Mouse (Mus musculus): ENCODE data around the gene Wdr47. TPM values are rescaled to one million over a fixed set of nuclear protein-coding genes. Genes with fewer than 3 reads are reported as not detected.

Wdr47 gene
- polyA plus RNA-seq, 1 experiment: 91.4 TPM

- DNase-seq (ENCODE audit: low read depth): no peak
- TF ChIP-seq POLR2A (IDR thresholded peaks at IDR 0.05; ENCODE audit: borderline replicate concordance, extremely low read depth, insufficient read depth, insufficient read length, poor library complexity, severe bottlenecking): no peak
- no peak for TF ChIP-seq CTCF (IDR thresholded peaks at IDR 0.05; ENCODE audit: borderline replicate concordance, extremely low read depth, insufficient read depth, insufficient read length)
These were observed 94.6 kb downstream of the Wdr47 start for GRCm38 (mm10) chr3:108685701-108686100.

- DNase-seq (ENCODE audit: low read depth): peak; percentile 59
- no peak for TF ChIP-seq CTCF (IDR thresholded peaks at IDR 0.05; ENCODE audit: borderline replicate concordance, extremely low read depth, insufficient read depth, insufficient read length)
- no peak for TF ChIP-seq POLR2A (IDR thresholded peaks at IDR 0.05; ENCODE audit: borderline replicate concordance, extremely low read depth, insufficient read depth, insufficient read length, poor library complexity, severe bottlenecking)
These were observed 97.9 kb downstream of the Wdr47 start for GRCm38 (mm10) chr3:108689015-108689441.

DNA sequence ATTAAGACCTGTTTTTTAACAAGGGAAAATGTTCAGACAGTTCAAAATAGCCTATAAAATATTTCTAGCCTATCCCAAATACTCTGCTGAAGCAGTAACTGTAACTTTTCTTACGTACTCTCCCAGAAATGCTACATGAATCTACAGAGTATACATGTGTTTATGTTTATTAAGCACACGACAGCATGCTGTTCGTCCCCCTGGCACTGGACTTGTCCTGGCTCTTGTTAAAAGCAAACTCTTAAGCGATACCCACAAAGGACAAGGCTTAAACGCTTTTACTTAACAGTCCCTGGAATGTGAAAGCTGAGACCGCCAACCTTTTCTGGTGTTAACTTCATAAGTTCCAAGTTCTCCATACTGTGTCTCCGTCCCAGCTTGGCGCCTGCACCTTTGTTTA, 98.4 kb downstream of the Wdr47 start:
- peak; percentile 47 for DNase-seq (ENCODE audit: low read depth)
- TF ChIP-seq CTCF (IDR thresholded peaks at IDR 0.05; ENCODE audit: borderline replicate concordance, extremely low read depth, insufficient read depth, insufficient read length): no peak
- no peak for TF ChIP-seq POLR2A (IDR thresholded peaks at IDR 0.05; ENCODE audit: borderline replicate concordance, extremely low read depth, insufficient read depth, insufficient read length, poor library complexity, severe bottlenecking)

DNA sequence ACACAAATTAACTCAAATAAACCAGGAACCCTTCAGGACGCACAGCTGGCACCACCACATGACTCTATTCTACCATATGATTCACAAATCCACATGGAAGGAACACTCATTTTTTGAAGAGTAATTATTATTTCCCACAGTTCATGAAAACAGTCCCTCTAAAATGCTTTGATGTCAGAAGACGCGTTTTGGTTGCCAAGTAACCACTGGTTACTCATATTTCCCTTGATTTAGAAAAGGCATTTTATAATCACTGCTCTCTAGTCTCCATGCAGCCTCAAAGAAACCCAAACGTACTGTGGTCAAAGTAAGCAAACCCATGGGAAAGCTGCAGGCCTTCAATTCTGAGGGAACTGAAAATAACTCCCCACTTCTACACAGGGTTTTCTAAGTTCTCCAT, 98.9 kb downstream of the Wdr47 start:
- peak; percentile 25 for DNase-seq (ENCODE audit: low read depth)
- no peak for TF ChIP-seq CTCF (IDR thresholded peaks at IDR 0.05; ENCODE audit: borderline replicate concordance, extremely low read depth, insufficient read depth, insufficient read length)
- no peak for TF ChIP-seq POLR2A (IDR thresholded peaks at IDR 0.05; ENCODE audit: borderline replicate concordance, extremely low read depth, insufficient read depth, insufficient read length, poor library complexity, severe bottlenecking)

DNA sequence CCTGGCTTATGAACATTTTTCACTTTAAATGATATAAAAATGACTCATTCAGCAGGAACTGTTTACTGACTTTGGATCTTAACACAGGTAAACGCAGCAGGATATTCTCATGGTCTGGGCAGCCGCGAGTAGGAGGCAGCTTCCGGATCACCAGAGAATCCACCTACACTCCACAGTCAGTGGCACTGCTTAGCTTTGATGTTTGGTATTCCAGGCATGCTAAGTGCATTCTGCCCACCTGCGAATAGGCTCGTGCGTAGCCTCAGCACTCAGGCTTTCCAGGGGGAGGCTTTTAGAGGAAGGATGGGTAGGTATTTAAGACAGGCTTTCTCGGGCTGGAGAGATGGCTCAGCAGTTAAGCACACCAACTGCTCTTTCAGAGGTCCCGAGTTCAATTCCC, 103.2 kb downstream of the Wdr47 start:
- no peak for DNase-seq (ENCODE audit: low read depth)
- TF ChIP-seq CTCF (IDR thresholded peaks at IDR 0.05; ENCODE audit: borderline replicate concordance, extremely low read depth, insufficient read depth, insufficient read length) (no peak), POLR2A (IDR thresholded peaks at IDR 0.05; ENCODE audit: borderline replicate concordance, extremely low read depth, insufficient read depth, insufficient read length, poor library complexity, severe bottlenecking) (no peak)

Other genes with a start within 250 kb of the Wdr47 start
- gene Mybphl, start 226.4 kb upstream of the Wdr47 start, polyA plus RNA-seq (2012; rRNA removed): 0.10 and 0.12 TPM in 2 replicates
- gene Psrc1, start 207.4 kb upstream of the Wdr47 start, polyA plus RNA-seq (2012; rRNA removed): 27.1 and 71.0 TPM in 2 replicates
- 64.9 and 101 TPM in 2 replicates for gene Celsr2, start 175.7 kb upstream of the Wdr47 start, polyA plus RNA-seq (2012; rRNA removed)
- gene Sars, start 146.1 kb upstream of the Wdr47 start, polyA plus RNA-seq (2012; rRNA removed): 120 and 161 TPM in 2 replicates
- 2.1 and 2.4 TPM in 2 replicates for gene 1700013F07Rik, start 57.1 kb upstream of the Wdr47 start, polyA plus RNA-seq (2012; rRNA removed)
- 7.2 and 9.2 TPM in 2 replicates for gene 5330417C22Rik, start 54.7 kb upstream of the Wdr47 start, polyA plus RNA-seq (2012; rRNA removed)
- gene Tmem167b, start 28.8 kb upstream of the Wdr47 start, polyA plus RNA-seq (2012; rRNA removed): 9.1 and 18.1 TPM in 2 replicates
- gene Taf13, start 19.6 kb upstream of the Wdr47 start, polyA plus RNA-seq (2012; rRNA removed): 24.0 and 28.0 TPM in 2 replicates
- 41.4 and 55.8 TPM in 2 replicates for gene Clcc1, start 62.6 kb downstream of the Wdr47 start, polyA plus RNA-seq (2012; rRNA removed)
- 14.5 and 14.7 TPM in 2 replicates for gene Gpsm2, start 131.0 kb downstream of the Wdr47 start, polyA plus RNA-seq (2012; rRNA removed)
- gene Aknad1, start 148.4 kb downstream of the Wdr47 start, polyA plus RNA-seq (2012; rRNA removed): 0.03 and 0.05 TPM in 2 replicates
- gene Stxbp3, start 249.2 kb downstream of the Wdr47 start, polyA plus RNA-seq (2012; rRNA removed): 9.9 and 11.8 TPM in 2 replicates